Mouse (Mus musculus) 3134 (cell line): ENCODE measurements around the gene Tet2.
A peak's percentile ranks its signal among the peaks of the same experiment; 100 is the strongest.
"Not testable (repeated sequence)": the region's sequence is repeated elsewhere in the genome, so short reads cannot be mapped to it uniquely, and the experiment has no call there.

Source experiments
- DNase-seq: peaks from one replicate; pipeline ENCODE4 v3.0.0-alpha.2; 2011; ENCODE audit warnings: low spot score; ENCODE audit not compliant: insufficient read length; ENCODE audit errors: extremely low read depth

The Tet2 gene

GRCm38 (mm10) chr3:133544551-133545303, at the start of gene Tet2:
TSS of gene Tet2 (minus strand) at chr3:133545139.
- DNase-seq, result peak; percentile 9

DNA sequence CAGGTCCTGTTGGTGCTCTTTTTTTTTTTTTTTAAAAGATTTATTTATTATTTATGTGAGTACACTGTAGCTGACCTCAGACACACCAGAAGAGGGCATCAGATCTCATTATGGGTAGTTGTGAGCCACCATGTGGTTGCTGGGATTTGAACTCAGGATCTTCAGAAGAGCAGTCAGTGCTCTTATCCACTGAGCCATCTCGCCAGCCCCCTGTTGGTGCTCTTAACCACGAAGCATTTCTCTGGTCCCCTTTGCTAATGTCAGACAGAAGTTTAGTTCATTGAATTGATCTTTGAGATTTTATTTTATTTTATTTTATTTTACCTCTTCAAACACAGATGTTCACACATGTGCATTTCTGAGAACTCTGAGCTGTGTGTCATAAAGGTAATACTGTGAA, 48.1 kb upstream of the Tet2 start:
- DNase-seq, result not testable (repeated sequence)

DNA sequence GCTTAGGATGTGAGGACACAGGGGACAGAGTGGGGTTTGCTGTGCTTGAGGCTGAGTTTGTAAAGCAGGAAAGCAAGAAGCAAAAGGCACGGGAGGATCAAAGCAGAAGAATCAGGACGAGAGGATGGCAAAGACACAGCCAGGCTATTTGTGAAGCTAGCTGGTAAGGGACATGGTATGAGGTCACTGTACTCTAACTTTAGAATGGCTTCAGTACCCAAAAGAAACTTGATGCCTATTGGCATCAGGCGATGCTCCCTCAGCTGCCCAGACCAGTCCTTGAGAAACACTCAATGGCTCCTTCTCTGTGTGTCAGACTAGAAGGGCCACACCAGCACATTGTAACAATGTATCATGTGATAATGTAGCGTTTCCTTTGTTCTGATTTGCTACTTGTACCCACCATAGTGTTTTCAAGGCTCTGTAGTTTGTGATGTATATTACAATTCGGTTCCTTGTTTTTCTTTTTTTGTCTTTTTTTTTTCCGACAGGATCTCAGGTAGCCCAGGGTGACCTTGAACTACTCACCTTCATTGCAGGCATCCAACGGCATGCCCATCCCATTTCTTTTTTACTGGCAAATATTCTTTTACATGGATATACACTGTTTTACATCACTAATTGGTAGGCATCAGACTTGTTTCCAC, 45.7 kb upstream of the Tet2 start:
- no peak for DNase-seq

DNA sequence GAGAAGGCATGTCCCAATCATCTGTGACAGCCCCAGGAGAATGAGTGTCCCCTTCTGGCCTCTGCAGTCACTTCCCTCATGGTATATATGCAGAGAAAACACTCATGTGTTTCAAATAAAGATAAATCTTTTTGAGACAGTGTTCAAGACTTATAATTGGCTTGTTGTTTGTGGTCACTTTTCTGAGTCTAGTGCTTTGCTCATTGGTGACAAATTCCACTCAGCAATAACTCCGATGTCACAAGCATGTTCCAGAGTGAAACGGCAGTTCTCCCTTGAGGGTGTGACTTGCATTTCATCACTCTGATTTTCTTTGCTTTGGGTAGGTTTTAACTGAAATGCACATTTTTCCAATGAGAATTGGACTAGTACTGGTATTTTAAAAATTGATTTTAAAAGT, 40.1 kb upstream of the Tet2 start:
- no peak for DNase-seq

GRCm38 (mm10) chr3:133583411-133584025, 38.6 kb upstream of the Tet2 start:
- DNase-seq, result no peak

DNA sequence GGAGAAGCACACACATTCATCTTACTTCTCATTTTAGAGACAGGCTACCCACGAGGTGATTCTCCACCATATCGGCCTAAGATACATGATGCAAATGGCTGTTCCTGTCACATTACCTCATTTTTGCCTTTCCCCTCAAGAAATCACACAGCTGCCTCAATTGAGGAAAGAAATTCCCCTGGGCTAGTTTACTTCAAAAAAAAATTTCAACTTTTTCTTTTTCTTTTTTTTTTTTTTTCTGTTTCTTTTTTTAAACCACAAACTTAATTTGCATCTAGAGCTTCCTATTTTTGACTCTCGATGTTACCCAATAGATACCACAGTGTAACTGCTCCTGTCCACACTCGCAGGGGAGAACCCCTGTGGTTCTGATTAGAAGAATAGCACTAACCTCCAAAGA, 38.0 kb upstream of the Tet2 start:
- DNase-seq, result no peak

GRCm38 (mm10) chr3:133582096-133582495, 37.2 kb upstream of the Tet2 start:
- DNase-seq, result no peak

GRCm38 (mm10) chr3:133581541-133581940, 36.6 kb upstream of the Tet2 start:
- no peak for DNase-seq

DNA sequence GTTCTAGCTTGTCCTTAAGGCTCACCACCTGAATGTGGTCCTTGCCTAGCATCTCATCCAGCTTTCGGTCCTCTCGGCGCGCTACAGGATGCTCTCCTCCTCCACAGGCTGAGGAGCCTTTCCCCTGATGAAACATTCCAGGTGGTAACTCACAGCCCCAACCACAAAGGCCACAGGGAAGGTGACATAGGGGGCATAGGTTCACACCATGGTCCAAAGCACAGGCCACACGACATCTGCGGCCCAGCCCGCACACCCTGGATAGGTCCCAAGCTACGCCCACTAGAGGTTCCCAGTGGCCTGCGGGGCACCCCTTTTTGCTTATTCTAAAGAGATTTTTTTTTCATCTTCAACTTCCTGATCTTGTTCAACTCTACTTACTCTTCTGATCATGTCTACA, 34.7 kb upstream of the Tet2 start:
- no peak for DNase-seq

- DNase-seq, result no peak
Observed at GRCm38 (mm10) chr3:133579140-133579539, 34.2 kb upstream of the Tet2 start.

GRCm38 (mm10) chr3:133574969-133575368, 30.0 kb upstream of the Tet2 start:
- no peak for DNase-seq

GRCm38 (mm10) chr3:133571961-133572360, 27.0 kb upstream of the Tet2 start:
- no peak for DNase-seq

GRCm38 (mm10) chr3:133563503-133564205, 18.7 kb upstream of the Tet2 start:
- DNase-seq, result no peak

- no peak for DNase-seq
Observed at GRCm38 (mm10) chr3:133559413-133560114, 14.6 kb upstream of the Tet2 start.

DNA sequence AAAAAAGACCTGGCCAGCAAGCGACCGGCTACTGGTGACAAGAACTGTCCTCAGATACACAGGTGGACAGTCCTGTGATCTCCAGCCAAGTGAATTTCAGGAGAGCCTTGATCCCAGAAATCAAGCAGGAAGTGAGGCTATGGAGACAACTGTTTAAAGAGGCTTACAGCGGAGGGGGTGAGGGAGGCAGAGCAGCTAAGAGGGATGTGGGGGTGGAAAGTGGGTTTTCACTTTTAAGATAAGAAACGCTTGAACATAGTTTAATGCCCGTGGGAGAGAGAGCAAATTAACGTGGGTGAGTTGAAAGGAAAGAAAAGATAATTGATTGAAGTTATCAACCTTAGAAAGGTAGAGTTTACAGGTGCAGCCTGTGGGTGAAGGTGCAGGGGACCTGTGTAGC, 12.7 kb upstream of the Tet2 start:
- no peak for DNase-seq

GRCm38 (mm10) chr3:133557154-133557553, 12.2 kb upstream of the Tet2 start:
- no peak for DNase-seq

DNA sequence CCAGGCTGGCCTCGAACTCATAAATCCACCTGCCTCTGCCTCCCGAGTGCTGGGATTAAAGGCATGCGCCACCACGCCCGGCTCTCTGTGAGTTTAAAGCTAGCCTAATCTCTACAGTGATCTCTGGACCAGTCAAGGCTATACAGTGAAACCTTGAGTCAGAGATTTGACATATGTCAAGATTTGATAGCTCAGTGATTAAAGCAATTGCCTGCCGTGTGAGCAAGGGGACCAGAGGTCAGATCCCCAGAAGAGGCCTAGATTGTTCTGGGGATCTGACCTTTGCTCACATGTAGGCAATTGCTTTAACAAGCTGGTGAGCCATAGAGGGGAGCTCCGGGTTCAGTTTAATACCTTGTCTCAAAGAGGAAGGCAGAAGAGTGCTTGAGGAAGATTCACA, 10.4 kb upstream of the Tet2 start:
- no peak for DNase-seq

DNA sequence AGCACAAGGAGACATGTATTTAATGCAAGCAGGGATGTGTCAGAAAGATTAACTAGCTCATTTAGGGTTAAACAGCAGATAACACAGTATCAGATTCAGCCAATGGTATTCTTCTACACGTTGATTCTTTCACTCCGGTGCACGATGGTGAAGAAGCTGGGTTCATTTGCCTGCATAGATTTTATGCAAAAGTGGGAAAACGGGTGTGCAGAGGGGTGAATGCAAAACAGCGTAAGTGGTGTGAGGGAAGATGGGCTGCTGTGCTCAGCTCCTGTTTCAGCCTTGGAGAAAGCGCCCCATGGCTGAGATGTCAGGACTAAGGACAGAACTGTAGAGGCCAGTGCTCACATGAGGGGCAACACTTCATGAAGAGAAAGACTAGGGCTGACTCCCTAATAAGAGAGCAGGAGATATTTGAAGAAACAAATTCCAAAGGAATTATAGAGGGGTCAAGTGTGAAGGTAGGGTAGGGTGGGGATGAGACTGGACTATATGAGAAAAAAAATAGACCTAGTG, 9.7 kb upstream of the Tet2 start:
- no peak for DNase-seq

DNA sequence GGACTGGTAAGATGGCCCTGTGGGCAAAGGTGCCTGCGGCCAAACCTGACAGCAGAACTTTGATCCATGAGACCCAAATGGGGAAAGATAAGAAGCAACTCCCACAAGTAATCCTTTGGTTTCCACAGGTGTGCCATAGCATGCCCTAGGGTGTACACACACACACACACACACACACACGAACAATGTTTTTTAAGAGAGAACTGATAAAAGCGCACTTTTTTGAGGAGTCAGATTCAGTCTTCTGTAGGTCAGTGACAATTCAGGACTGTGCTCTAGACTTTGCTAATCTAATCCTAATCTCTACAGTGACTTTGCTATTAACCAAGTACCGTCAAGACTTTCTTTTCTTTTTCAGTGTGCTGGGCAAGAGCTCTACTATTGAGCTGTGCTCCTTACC, 9.2 kb upstream of the Tet2 start:
- DNase-seq, result no peak

GRCm38 (mm10) chr3:133551941-133552340, 7.0 kb upstream of the Tet2 start:
- no peak for DNase-seq
